In the genomic region with DNA sequence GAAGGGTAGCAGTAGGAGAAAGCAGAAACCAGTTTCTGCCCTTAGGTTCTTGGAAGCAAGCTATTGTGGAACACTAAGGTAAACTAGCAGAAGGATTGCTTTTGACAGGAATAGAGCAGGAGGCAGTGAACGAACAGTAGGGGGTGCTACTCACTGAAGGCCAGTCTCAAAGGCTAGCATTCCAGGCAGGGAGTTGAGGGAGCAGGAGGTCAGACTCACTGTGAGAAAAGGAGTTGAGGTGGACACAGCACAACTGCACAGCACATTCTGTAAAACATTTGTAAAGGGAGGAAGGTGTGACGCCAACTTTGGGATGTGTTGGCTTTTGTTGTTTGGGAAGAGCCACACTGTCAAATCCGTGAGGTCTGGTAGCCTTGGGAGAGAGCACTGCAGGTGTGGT, we compare ENCODE assay signal across 8 mouse cellular contexts. TPM values are rescaled to one million over a fixed set of nuclear protein-coding genes. Genes with fewer than 3 reads are reported as not detected.
DNase-seq lines count a peak whose midpoint lies in the region; ATAC-seq and TF ChIP-seq lines count a peak whose summit lies in the region.
"Had no signal": no experiment of that assay in that cellular context is flagged by ENCODE, and none has a peak within 500 bp of the region (broad histone marks: within the 10 kb centered on the region; RNA-seq: fewer than 3 reads in every experiment).

No protein-coding gene starts in this region.

- H3K4me3 ChIP-seq in heart, postnatal 0 days (ENCODE audit: low read depth, low read length): 0 out of 2 replicates have a peak overlapping the region, but pooled peaks have one; percentile 90
- H3K4me3 ChIP-seq: neural tube, embryonic 12.5 days had no signal

- peaks cover 29% of the 10 kb centered on the region for H3K4me1 ChIP-seq in heart, postnatal 0 days (ENCODE audit: control insufficient read depth, insufficient read depth)

- DNase-seq in right cerebral cortex, adult 18-20 months: peak; percentile 48
- no peak for DNase-seq in right cerebral cortex, postnatal 4 days
- peak; percentile 41 to 46 for DNase-seq in adrenal gland, adult 18-20 months (ENCODE audit: low spot score in 2 of 2)
- peak; percentile 79 for DNase-seq in embryo, embryonic 10.5 days (ENCODE audit: low spot score)
- peak; percentile 80 for DNase-seq in heart, postnatal 0 days (ENCODE audit: low spot score)
- peak; percentile 53 for DNase-seq in liver
- peak; percentile 34 for DNase-seq in ovary, postnatal 36 days (ENCODE audit: low spot score)

- peak overlapping the region; percentile 81 for H3K4me2 ChIP-seq in heart, postnatal 0 days (ENCODE audit: low read depth, low read length)
- H3K4me2 ChIP-seq: neural tube, embryonic 12.5 days had no signal

- ATAC-seq in heart, postnatal 0 days (ENCODE audit: insufficient read depth, low read depth): peak; percentile 52; the same call in 1 of the 2 replicates

- peak; percentile 86 for TF ChIP-seq CTCF in heart, postnatal 0 days (IDR thresholded peaks at IDR 0.05; ENCODE audit: low read depth)

- WGBS in heart, postnatal 0 days: 45% methylated on average over 3 of the region's 3 CpGs

- no peaks in the 10 kb centered on the region for H3K9me3 ChIP-seq in heart, postnatal 0 days (replicated peaks; ENCODE audit: control insufficient read depth, low read length)
- H3K9me3 ChIP-seq: neural tube, embryonic 12.5 days had no signal

- H3K36me3 ChIP-seq in heart, postnatal 0 days (replicated peaks; ENCODE audit: control insufficient read depth, insufficient read depth, low read length): no peaks in the 10 kb centered on the region
- H3K36me3 ChIP-seq: neural tube, embryonic 12.5 days had no signal

- H3K27me3 ChIP-seq in heart, postnatal 0 days (ENCODE audit: control insufficient read depth, insufficient read depth, low read length): no peaks in the 10 kb centered on the region
- H3K27me3 ChIP-seq: neural tube, embryonic 12.5 days had no signal

- peak overlapping the region; percentile 18 for H3K27ac ChIP-seq in heart, postnatal 0 days (ENCODE audit: low read depth)
- H3K27ac ChIP-seq: neural tube, embryonic 12.5 days had no signal

- H3K9ac ChIP-seq in heart, postnatal 0 days (replicated peaks; ENCODE audit: low read depth, low read length): no peak overlapping the region
- H3K9ac ChIP-seq: neural tube, embryonic 12.5 days had no signal

- TF ChIP-seq EP300 in heart, postnatal 0 days (IDR thresholded peaks at IDR 0.05; ENCODE audit: low read depth): no peak; the same call in 1 of the 2 replicates

RNA-seq across cellular contexts. Expression of a gene that starts 3.0 kb away (rescaled TPM):
- total RNA-seq in adrenal gland, adult 18-20 months (2021): 100 to 1,000 TPM; 209 to 293 TPM
- 60.4 and 61.7 TPM in 2 replicates for total RNA-seq in heart, postnatal 0 days (2014; rRNA removed; ENCODE audit: low replicate concordance)
- polyA plus RNA-seq in heart, postnatal 0 days (2015; fragmentation: Nextera tagmentation; extraction: Ambion mirVana): 39.5 and 40.3 TPM in 2 replicates
